Mouse (Mus musculus): Measurements from ENCODE around the gene Sorcs1. TPM values are rescaled to one million over a fixed set of nuclear protein-coding genes. Genes with fewer than 3 reads are reported as not detected.

Gene Sorcs1
- polyA plus RNA-seq (2014; fragmentation: Nextera tagmentation; extraction: Ambion mirVana): 3.5 and 4.9 TPM in 2 replicates

GRCm38 (mm10) chr19:50677903-50678896 lies at the start of gene Sorcs1:
Sorcs1 (minus strand) TSS chr19:50678646.
- H3K27me3 ChIP-seq (replicated peaks; ENCODE audit: control insufficient read depth, insufficient read depth, low read length): peaks cover 31% of the 10 kb centered on the region
- WGBS: 1% methylated on average over 28 of the region's 102 CpGs
- ATAC-seq (ENCODE audit: low read depth): peak; percentile 94

GRCm38 (mm10) chr19:50683277-50683676 lies 4.8 kb upstream of the Sorcs1 start:
- 43% methylated on average over 2 of the region's 2 CpGs for WGBS
- peaks cover 4% of the 10 kb centered on the region for H3K27me3 ChIP-seq (replicated peaks; ENCODE audit: control insufficient read depth, insufficient read depth, low read length)
- H3K9ac ChIP-seq (ENCODE audit: low read depth, low read length): no peak overlapping the region
- no peak for DNase-seq (ENCODE audit: low spot score)
- H3K9me3 ChIP-seq (ENCODE audit: control insufficient read depth, low read length): no peaks in the 10 kb centered on the region
- H3K4me3 ChIP-seq (ENCODE audit: low read depth, low read length): no peak overlapping the region
- H3K4me1 ChIP-seq (ENCODE audit: control insufficient read depth, insufficient read depth, low read length): no peaks in the 10 kb centered on the region
- no peak overlapping the region for H3K4me2 ChIP-seq (ENCODE audit: low read depth, low read length)
- H3K27ac ChIP-seq (replicated peaks; ENCODE audit: low read depth, low read length): no peak overlapping the region
- ATAC-seq (ENCODE audit: low read depth): no peak
- H3K36me3 ChIP-seq (ENCODE audit: control insufficient read depth, insufficient read depth, low read length): no peaks in the 10 kb centered on the region

More at GRCm38 (mm10) chr19:50677903-50678896, at the start of gene Sorcs1:
- peak within 1 kb of the TSS; percentile 96 for H3K4me2 ChIP-seq (ENCODE audit: low read depth, low read length)
- H3K9me3 ChIP-seq (ENCODE audit: control insufficient read depth, low read length): no peaks in the 10 kb centered on the region
- peak within 1 kb of the TSS; percentile 57 for H3K4me3 ChIP-seq (ENCODE audit: low read depth, low read length)
- DNase-seq (ENCODE audit: low spot score): peak; percentile 69
- peak within 1 kb of the TSS; percentile 66 for H3K9ac ChIP-seq (ENCODE audit: low read depth, low read length)
- H3K36me3 ChIP-seq (ENCODE audit: control insufficient read depth, insufficient read depth, low read length): no peaks in the 10 kb centered on the region
- no peak within 1 kb of the TSS for H3K27ac ChIP-seq (replicated peaks; ENCODE audit: low read depth, low read length)
- peaks cover 5% of the 10 kb centered on the region; the same call in 1 of the 2 replicates for H3K4me1 ChIP-seq (ENCODE audit: control insufficient read depth, insufficient read depth, low read length)

- Histone ChIP-seq H3K9ac (ENCODE audit: low read depth, low read length) (peak overlapping the region; percentile 66), H3K27me3 (replicated peaks; ENCODE audit: control insufficient read depth, insufficient read depth, low read length) (peaks cover 31% of the 10 kb centered on the region)
- peak; percentile 55 for ATAC-seq (ENCODE audit: low read depth)
These were observed 500 bp upstream of the Sorcs1 start for GRCm38 (mm10) chr19:50678946-50679345.

GRCm38 (mm10) chr19:50676578-50677524 lies 1.6 kb downstream of the Sorcs1 start:
- no peak for DNase-seq (ENCODE audit: low spot score)
- peak overlapping the region; percentile 57 for H3K4me3 ChIP-seq (ENCODE audit: low read depth, low read length)

More at GRCm38 (mm10) chr19:50678946-50679345, 500 bp upstream of the Sorcs1 start:
- Histone ChIP-seq H3K4me2 (ENCODE audit: low read depth, low read length) (peak overlapping the region; percentile 96), H3K36me3 (ENCODE audit: control insufficient read depth, insufficient read depth, low read length) (no peaks in the 10 kb centered on the region), H3K4me3 (ENCODE audit: low read depth, low read length) (peak overlapping the region; percentile 57), H3K27ac (replicated peaks; ENCODE audit: low read depth, low read length) (no peak overlapping the region), H3K9me3 (ENCODE audit: control insufficient read depth, low read length) (no peaks in the 10 kb centered on the region), H3K4me1 (ENCODE audit: control insufficient read depth, insufficient read depth, low read length) (peaks cover 5% of the 10 kb centered on the region; the same call in 1 of the 2 replicates)
- 0% methylated on average over 2 of the region's 2 CpGs for WGBS
- DNase-seq (ENCODE audit: low spot score): no peak

GRCm38 (mm10) chr19:50674921-50675320 lies 3.5 kb downstream of the Sorcs1 start:
- Histone ChIP-seq H3K27me3 (replicated peaks; ENCODE audit: control insufficient read depth, insufficient read depth, low read length) (peaks cover 29% of the 10 kb centered on the region), H3K27ac (replicated peaks; ENCODE audit: low read depth, low read length) (no peak overlapping the region), H3K9me3 (ENCODE audit: control insufficient read depth, low read length) (no peaks in the 10 kb centered on the region), H3K36me3 (ENCODE audit: control insufficient read depth, insufficient read depth, low read length) (no peaks in the 10 kb centered on the region), H3K4me1 (ENCODE audit: control insufficient read depth, insufficient read depth, low read length) (peaks cover 5% of the 10 kb centered on the region; the same call in 1 of the 2 replicates), H3K4me3 (ENCODE audit: low read depth, low read length) (no peak overlapping the region), H3K9ac (ENCODE audit: low read depth, low read length) (no peak overlapping the region), H3K4me2 (ENCODE audit: low read depth, low read length) (no peak overlapping the region)
- WGBS: 70% methylated on average over 5 of the region's 5 CpGs
- ATAC-seq (ENCODE audit: low read depth) (no peak), DNase-seq (ENCODE audit: low spot score) (no peak)

More at GRCm38 (mm10) chr19:50676578-50677524, 1.6 kb downstream of the Sorcs1 start:
- no peak overlapping the region for H3K27ac ChIP-seq (replicated peaks; ENCODE audit: low read depth, low read length)
- no peaks in the 10 kb centered on the region for H3K9me3 ChIP-seq (ENCODE audit: control insufficient read depth, low read length)
- peaks cover 31% of the 10 kb centered on the region for H3K27me3 ChIP-seq (replicated peaks; ENCODE audit: control insufficient read depth, insufficient read depth, low read length)
- ATAC-seq (ENCODE audit: low read depth): no peak
- H3K4me2 ChIP-seq (ENCODE audit: low read depth, low read length): peak overlapping the region; percentile 96
- WGBS: 37% methylated on average over 19 of the region's 19 CpGs
- H3K36me3 ChIP-seq (ENCODE audit: control insufficient read depth, insufficient read depth, low read length): no peaks in the 10 kb centered on the region
- H3K4me1 ChIP-seq (ENCODE audit: control insufficient read depth, insufficient read depth, low read length): peaks cover 5% of the 10 kb centered on the region; the same call in 1 of the 2 replicates
- no peak overlapping the region for H3K9ac ChIP-seq (ENCODE audit: low read depth, low read length)

- no peaks in the 10 kb centered on the region for H3K36me3 ChIP-seq (ENCODE audit: control insufficient read depth, insufficient read depth, low read length)
- no peak overlapping the region for H3K9ac ChIP-seq (ENCODE audit: low read depth, low read length)
- no peak overlapping the region for H3K4me2 ChIP-seq (ENCODE audit: low read depth, low read length)
- no peak overlapping the region for H3K4me3 ChIP-seq (ENCODE audit: low read depth, low read length)
- ATAC-seq (ENCODE audit: low read depth) (no peak), DNase-seq (ENCODE audit: low spot score) (no peak)
- H3K9me3 ChIP-seq (ENCODE audit: control insufficient read depth, low read length): no peaks in the 10 kb centered on the region
- no peaks in the 10 kb centered on the region for H3K4me1 ChIP-seq (ENCODE audit: control insufficient read depth, insufficient read depth, low read length)
- H3K27me3 ChIP-seq (replicated peaks; ENCODE audit: control insufficient read depth, insufficient read depth, low read length): no peaks in the 10 kb centered on the region
- H3K27ac ChIP-seq (replicated peaks; ENCODE audit: low read depth, low read length): no peak overlapping the region
- 71% methylated on average over 8 of the region's 8 CpGs for WGBS
These were observed 10.9 kb downstream of the Sorcs1 start for GRCm38 (mm10) chr19:50667516-50667915.

GRCm38 (mm10) chr19:50664311-50664710 lies 14.1 kb downstream of the Sorcs1 start:
- Histone ChIP-seq H3K27me3 (replicated peaks; ENCODE audit: control insufficient read depth, insufficient read depth, low read length) (no peaks in the 10 kb centered on the region), H3K27ac (replicated peaks; ENCODE audit: low read depth, low read length) (no peak overlapping the region), H3K4me2 (ENCODE audit: low read depth, low read length) (no peak overlapping the region), H3K9ac (ENCODE audit: low read depth, low read length) (no peak overlapping the region), H3K4me1 (ENCODE audit: control insufficient read depth, insufficient read depth, low read length) (no peaks in the 10 kb centered on the region), H3K36me3 (ENCODE audit: control insufficient read depth, insufficient read depth, low read length) (no peaks in the 10 kb centered on the region), H3K9me3 (ENCODE audit: control insufficient read depth, low read length) (no peaks in the 10 kb centered on the region), H3K4me3 (ENCODE audit: low read depth, low read length) (no peak overlapping the region)
- no peak for DNase-seq (ENCODE audit: low spot score)
- WGBS: 50% methylated on average over 1 of the region's 1 CpGs
- ATAC-seq (ENCODE audit: low read depth): no peak

- no peaks in the 10 kb centered on the region for H3K9me3 ChIP-seq (ENCODE audit: control insufficient read depth, low read length)
- ATAC-seq (ENCODE audit: low read depth) (no peak), DNase-seq (ENCODE audit: low spot score) (no peak)
- WGBS: 57% methylated on average over 4 of the region's 4 CpGs
- no peaks in the 10 kb centered on the region for H3K27me3 ChIP-seq (replicated peaks; ENCODE audit: control insufficient read depth, insufficient read depth, low read length)
- H3K4me3 ChIP-seq (ENCODE audit: low read depth, low read length): no peak overlapping the region
- no peak overlapping the region for H3K9ac ChIP-seq (ENCODE audit: low read depth, low read length)
- no peak overlapping the region for H3K4me2 ChIP-seq (ENCODE audit: low read depth, low read length)
- H3K36me3 ChIP-seq (ENCODE audit: control insufficient read depth, insufficient read depth, low read length): no peaks in the 10 kb centered on the region
- no peaks in the 10 kb centered on the region for H3K4me1 ChIP-seq (ENCODE audit: control insufficient read depth, insufficient read depth, low read length)
- H3K27ac ChIP-seq (replicated peaks; ENCODE audit: low read depth, low read length): no peak overlapping the region
These were observed 19.3 kb downstream of the Sorcs1 start for GRCm38 (mm10) chr19:50659144-50659543.

All from embryonic facial prominence, embryonic 14.5 days (tissue).